Mouse (Mus musculus) stomach, embryonic 14.5 days (tissue): ENCODE results near the gene Fam241a. TPM values are rescaled to one million over a fixed set of nuclear protein-coding genes. Genes with fewer than 3 reads are reported as not detected.

Source experiments
- ATAC-seq: fragments of 200-750 bp; cut with Nextera tagmentation; 2 replicates; pipeline ENCODE4 v1.8.0; 2017; ENCODE audit warnings: low read depth, moderate TSS enrichment; ENCODE audit not compliant: insufficient number of reproducible peaks, insufficient read depth, low FRiP score
- H3K27ac ChIP-seq: fragments of 300-500 bp; sonication (generic); 2 replicates; pipeline ENCODE4 v1.5.1; 2014; ENCODE audit warnings: mild to moderate bottlenecking, low read length, moderate library complexity, mixed read lengths
- H3K27me3 ChIP-seq: fragments of 300-500 bp; sonication (generic); 2 replicates; pipeline ENCODE4 v1.6.1; 2014; ENCODE audit warnings: low read length, control low read depth, mixed read lengths; ENCODE audit not compliant: control insufficient read depth, insufficient read depth
- H3K36me3 ChIP-seq: fragments of 300-500 bp; sonication (generic); 2 replicates; pipeline ENCODE4 v1.6.1; 2014; ENCODE audit warnings: mild to moderate bottlenecking, control low read depth, low read length, moderate library complexity, mixed read lengths; ENCODE audit not compliant: control insufficient read depth, insufficient read depth
- H3K4me1 ChIP-seq: fragments of 300-500 bp; sonication (generic); 2 replicates; pipeline ENCODE4 v1.6.1; 2014; ENCODE audit warnings: low read length, control low read depth, mixed read lengths; ENCODE audit not compliant: control insufficient read depth, insufficient read depth
- H3K4me2 ChIP-seq: fragments of 300-500 bp; sonication (generic); replicated peaks from 2 replicates; pipeline ENCODE4 v1.6.1; 2014; ENCODE audit warnings: low read depth, low read length, control low read depth
- H3K4me3 ChIP-seq: fragments of 300-500 bp; sonication (generic); 2 replicates; pipeline ENCODE4 v1.5.1; 2014; ENCODE audit warnings: low read depth, low read length, control low read depth
- H3K9ac ChIP-seq: fragments of 300-500 bp; sonication (generic); replicated peaks from 2 replicates; pipeline ENCODE4 v1.6.1; 2014; ENCODE audit warnings: low read depth, mild to moderate bottlenecking, control low read depth, low read length, moderate library complexity, mixed read lengths
- H3K9me3 ChIP-seq: fragments of 300-500 bp; sonication (generic); 2 replicates; pipeline ENCODE4 v1.6.1; 2016; ENCODE audit warnings: low read depth, low read length, control low read depth; ENCODE audit not compliant: control insufficient read depth
- WGBS: fragments of 180-500 bp; shearing (Covaris S2); extraction: QIAGEN DNeasy Blood & Tissue Kit; methylation state at CpG from one replicate; pipeline ENCODE4 v1.1.7; 2014; 5-methylcytosine and 5-hydroxymethylcytosine counted together
- polyA plus RNA-seq: library from polyadenylated mRNA; unstranded; fragments of >200 nt; fragmentation: Nextera tagmentation; extraction: Ambion mirVana; gene quantifications from 2 replicates; pipeline ENCODE4 v1.2.1, GENCODE M21; 2014

The Fam241a gene
- polyA plus RNA-seq, 1 experiment from 2014 or later = 17.0 TPM

GRCm38 (mm10) chr3:127820400-127820799 lies 75.7 kb downstream of the Fam241a start:
- 77% methylated on average over 1 of the region's 1 CpGs for WGBS
- Histone ChIP-seq H3K27ac (no peak overlapping the region), H3K4me2 (no peak overlapping the region), H3K4me1 (peaks cover 2% of the 10 kb centered on the region; the same call in 1 of the 2 replicates), H3K27me3 (no peaks in the 10 kb centered on the region), H3K36me3 (peaks cover 19% of the 10 kb centered on the region), H3K9me3 (no peaks in the 10 kb centered on the region), H3K9ac (no peak overlapping the region), H3K4me3 (no peak overlapping the region)
- ATAC-seq = no peak

Other genes starting within 250 kb of the Fam241a start
- gene Alpk1, start 115.8 kb downstream of the Fam241a start, polyA plus RNA-seq = 2.9 and 3.5 TPM in 2 replicates
- 4.5 and 6.1 TPM in 2 replicates for gene Tifa, start 106.5 kb downstream of the Fam241a start, polyA plus RNA-seq
- 56.8 and 62.3 TPM in 2 replicates for gene Ap1ar, start 58.8 kb downstream of the Fam241a start, polyA plus RNA-seq